Mouse (Mus musculus) liver, embryonic 14.5 days (tissue): Measurements from ENCODE around the gene Hist1h2bn. TPM values are rescaled to one million over a fixed set of nuclear protein-coding genes. Genes with fewer than 3 reads are reported as not detected.

Experiments used
- ATAC-seq: fragments of 200-750 bp; cut with Nextera tagmentation; 2 replicates; pipeline ENCODE4 v1.8.0; 2017; ENCODE audit warnings: moderate number of reproducible peaks, mild to moderate bottlenecking, moderate library complexity; ENCODE audit not compliant: insufficient read depth
- DNase-seq, 3 experiments: peaks; one replicate each; pipeline ENCODE4 v3.0.0-alpha.2; 2012 to 2013; ENCODE audit warnings: low read depth in 3 of 3, low spot score in 3 of 3
- H3K27ac ChIP-seq: fragments of 300-500 bp; sonication (generic); 2 replicates; pipeline ENCODE4 v1.5.1; 2014; ENCODE audit warnings: moderate library complexity, mild to moderate bottlenecking, control low read depth, inconsistent platforms
- H3K27me3 ChIP-seq: fragments of 300-500 bp; sonication (generic); 2 replicates; pipeline ENCODE4 v1.6.1; 2014; ENCODE audit warnings: mild to moderate bottlenecking, low read length, moderate library complexity; ENCODE audit not compliant: control insufficient read depth, insufficient read depth
- H3K36me3 ChIP-seq: fragments of 300-500 bp; sonication (generic); replicated peaks from 2 replicates; pipeline ENCODE4 v1.6.1; 2014; ENCODE audit warnings: low read depth; ENCODE audit not compliant: control insufficient read depth, insufficient read depth
- H3K4me1 ChIP-seq, 2 experiments: fragments of 200-500 bp in 1 of 2; fragments of 300-500 bp in 1 of 2; sonication (generic) in 1 of 2; replicated peaks; 2 replicates each; pipeline ENCODE4 v1.6.1; 2012 to 2014; ENCODE audit warnings: antibody characterized with exemption in 1 of 2, inconsistent platforms in 1 of 2, low read length in 1 of 2; ENCODE audit not compliant: control insufficient read depth in 2 of 2, insufficient read depth in 2 of 2
- H3K4me2 ChIP-seq: fragments of 300-500 bp; sonication (generic); 2 replicates; pipeline ENCODE4 v1.6.1; 2014; ENCODE audit warnings: low read depth, mild to moderate bottlenecking, control low read depth, moderate library complexity
- H3K4me3 ChIP-seq, 2 experiments: fragments of 200-500 bp in 1 of 2; fragments of 300-500 bp in 1 of 2; sonication (generic) in 1 of 2; 2 replicates each; pipeline ENCODE4 v1.5.1; 2012 to 2014; ENCODE audit warnings: low read depth in 2 of 2, low read length in 2 of 2, mild to moderate bottlenecking in 2 of 2, control low read depth in 1 of 2, inconsistent platforms in 1 of 2, moderate library complexity in 1 of 2; ENCODE audit not compliant: insufficient read depth in 1 of 2
- H3K9ac ChIP-seq: fragments of 300-500 bp; sonication (generic); replicated peaks from 2 replicates; pipeline ENCODE4 v1.6.1; 2014; ENCODE audit warnings: mild to moderate bottlenecking, control low read depth, moderate library complexity
- H3K9me3 ChIP-seq: fragments of 300-500 bp; sonication (generic); 2 replicates; pipeline ENCODE4 v1.6.1; 2016; ENCODE audit warnings: low read length, mixed read lengths; ENCODE audit not compliant: control insufficient read depth
- CTCF ChIP-seq: IDR thresholded peaks from 2 replicates; pipeline ENCODE4 v1.5.1; 2016; ENCODE audit warnings: antibody characterized with exemption, low read depth, control low read depth
- EP300 ChIP-seq: IDR thresholded peaks from 2 replicates; pipeline ENCODE4 v1.6.1; 2016; ENCODE audit warnings: antibody characterized with exemption, low read depth
- WGBS: fragments of 180-500 bp; shearing (Covaris S2); extraction: QIAGEN DNeasy Blood & Tissue Kit; methylation state at CpG from one replicate; pipeline ENCODE4 v1.1.7; 2014; ENCODE audit not compliant: insufficient replicate concordance; 5-methylcytosine and 5-hydroxymethylcytosine counted together
- polyA plus RNA-seq, 2 experiments: library from polyadenylated mRNA; depleted of rRNA in 1 of 2; stranded (reverse) in 1 of 2; unstranded in 1 of 2; fragments of >200 nt; fragmentation: Nextera tagmentation in 1 of 2; extraction: Ambion mirVana in 1 of 2; gene quantifications; 2 replicates each; pipeline versions ENCODE4 v1.2.1 to v1.2.3; 2012 to 2014

The Hist1h2bn gene
- polyA plus RNA-seq, 2 experiments: 5.4 to 25.2 TPM

DNA sequence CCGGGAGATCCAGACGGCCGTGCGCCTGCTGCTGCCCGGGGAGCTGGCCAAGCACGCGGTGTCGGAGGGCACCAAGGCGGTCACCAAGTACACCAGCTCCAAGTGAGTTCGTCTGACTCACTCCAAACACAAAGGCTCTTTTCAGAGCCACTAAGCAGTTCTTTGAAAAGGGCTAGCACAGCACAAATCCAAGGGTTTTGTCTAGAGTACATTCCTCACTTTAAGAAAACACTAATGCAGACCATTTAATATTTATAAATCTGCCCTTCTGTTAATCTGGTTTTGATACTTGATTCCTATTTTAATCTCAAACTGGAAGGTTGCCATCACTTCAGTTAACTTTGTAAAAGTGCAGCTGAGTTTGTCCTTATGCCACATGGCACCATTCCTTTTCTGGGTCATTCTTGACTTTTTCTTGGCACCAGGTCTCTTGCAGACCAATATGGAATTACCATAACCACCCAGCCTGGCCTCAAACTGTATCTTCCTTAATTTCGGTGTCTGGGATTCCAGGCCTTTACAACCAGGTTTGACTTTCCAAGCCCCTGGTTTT lies 31.5 kb upstream of the Hist1h2bn start:
- TF ChIP-seq EP300 (no peak; the same call in 1 of the 2 replicates), CTCF (no peak)
- ATAC-seq (peak; percentile 25), DNase-seq (no peak)
- Histone ChIP-seq H3K27ac (peak overlapping the region; percentile 98), H3K4me1 (peaks cover 11 to 14% of the 10 kb centered on the region in 2 experiments), H3K4me2 (peak overlapping the region; percentile 80), H3K36me3 (no peaks in the 10 kb centered on the region), H3K9ac (peak overlapping the region; percentile 88), H3K9me3 (no peaks in the 10 kb centered on the region), H3K27me3 (no peaks in the 10 kb centered on the region), H3K4me3 (peak overlapping the region; percentile 51 to 57)
- WGBS: 3% methylated on average over 11 of the region's 11 CpGs

DNA sequence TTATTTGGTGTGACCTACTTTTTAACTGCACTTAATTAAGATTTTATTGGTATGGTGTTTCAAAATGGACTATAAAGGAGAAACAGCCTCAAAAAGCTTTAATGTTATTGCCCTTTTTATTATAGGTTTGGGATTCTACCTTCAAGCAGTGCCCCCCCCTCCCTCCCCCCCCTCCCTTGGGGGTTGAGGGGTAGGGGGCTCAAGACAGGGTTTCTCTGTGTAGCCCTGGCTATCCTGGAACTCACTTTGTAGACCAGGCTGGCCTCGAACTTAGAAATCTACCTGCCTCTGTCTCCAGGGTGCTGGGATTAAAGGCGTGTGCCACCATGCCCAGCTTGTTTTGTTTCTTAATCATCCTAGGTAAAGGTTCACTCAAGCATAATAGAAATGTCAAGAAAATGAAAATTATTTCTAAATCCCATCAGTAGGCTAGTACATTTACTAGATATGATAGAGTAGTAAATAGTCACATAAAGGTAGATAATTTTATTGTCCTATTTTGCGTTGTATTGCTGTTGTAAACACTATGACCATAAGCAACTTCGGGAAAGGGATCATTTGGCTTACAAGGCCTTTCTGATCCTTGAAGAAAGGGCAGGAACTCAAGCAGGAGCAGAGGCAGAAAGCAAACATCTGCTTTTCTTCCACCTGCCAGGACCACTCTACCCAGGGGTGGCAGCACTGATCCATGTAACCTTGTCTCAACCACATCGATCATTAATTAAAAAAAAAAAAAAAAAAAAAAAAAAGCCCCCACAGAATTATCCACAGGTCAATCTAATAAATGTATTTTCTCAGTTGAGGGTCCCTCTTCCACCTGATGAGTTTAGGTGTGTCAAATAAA lies 30.7 kb upstream of the Hist1h2bn start:
- no peak for TF ChIP-seq EP300
- TF ChIP-seq CTCF: peak; percentile 34
- H3K9ac ChIP-seq: peak overlapping the region; percentile 88
- ATAC-seq (no peak), DNase-seq (no peak)
- H3K36me3 ChIP-seq: no peaks in the 10 kb centered on the region
- H3K4me3 ChIP-seq: peak overlapping the region; percentile 51 to 57; a peak in 3 of 4 replicates
- peak overlapping the region; percentile 80 for H3K4me2 ChIP-seq
- H3K4me1 ChIP-seq: peaks cover 11 to 14% of the 10 kb centered on the region in 2 experiments
- H3K9me3 ChIP-seq: no peaks in the 10 kb centered on the region
- peak overlapping the region; percentile 98 for H3K27ac ChIP-seq
- WGBS: 33% methylated on average over 5 of the region's 5 CpGs
- H3K27me3 ChIP-seq: no peaks in the 10 kb centered on the region

GRCm38 (mm10) chr13:21727948-21728572 lies 25.9 kb upstream of the Hist1h2bn start:
- Histone ChIP-seq H3K27ac (no peak overlapping the region), H3K4me1 (no peaks in the 10 kb centered on the region; a peak in 2 of 4 replicates), H3K27me3 (no peaks in the 10 kb centered on the region), H3K9ac (no peak overlapping the region), H3K4me2 (no peak overlapping the region), H3K9me3 (no peaks in the 10 kb centered on the region), H3K36me3 (no peaks in the 10 kb centered on the region), H3K4me3 (no peak overlapping the region)
- ATAC-seq (no peak), DNase-seq (no peak)
- WGBS: 31% methylated on average over 11 of the region's 11 CpGs
- TF ChIP-seq CTCF: no peak
- TF ChIP-seq EP300: 0 out of 2 replicates have a peak, but pooled peaks have one; percentile 13

DNA sequence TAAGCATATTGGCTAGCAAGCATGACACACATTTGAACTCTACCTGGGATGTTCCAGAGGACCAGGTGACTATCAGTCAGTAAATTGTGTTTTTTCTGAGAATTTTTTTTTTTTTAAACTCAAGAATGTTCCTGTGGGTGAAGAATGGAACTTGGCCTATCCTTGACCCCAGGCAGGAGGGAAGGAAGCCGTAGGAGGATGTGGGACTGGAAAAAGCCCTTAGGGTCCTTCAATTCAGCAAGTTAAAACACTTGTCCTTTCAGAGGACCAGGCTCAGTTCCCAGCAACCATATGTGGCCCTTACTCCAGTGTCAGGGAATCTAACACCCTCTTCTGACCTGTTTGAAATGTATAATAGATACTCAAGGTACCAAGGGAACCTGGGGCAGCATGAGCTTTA lies 24.4 kb upstream of the Hist1h2bn start:
- 69% methylated on average over 1 of the region's 1 CpGs for WGBS
- Histone ChIP-seq H3K9me3 (no peaks in the 10 kb centered on the region), H3K27me3 (no peaks in the 10 kb centered on the region), H3K4me1 (peaks cover 0 to 7% of the 10 kb centered on the region in 2 experiments; a peak in 3 of 4 replicates), H3K36me3 (no peaks in the 10 kb centered on the region), H3K27ac (no peak overlapping the region), H3K4me2 (no peak overlapping the region), H3K4me3 (no peak overlapping the region), H3K9ac (no peak overlapping the region)
- DNase-seq (no peak), ATAC-seq (no peak)
- TF ChIP-seq CTCF: no peak
- no peak for TF ChIP-seq EP300

DNA sequence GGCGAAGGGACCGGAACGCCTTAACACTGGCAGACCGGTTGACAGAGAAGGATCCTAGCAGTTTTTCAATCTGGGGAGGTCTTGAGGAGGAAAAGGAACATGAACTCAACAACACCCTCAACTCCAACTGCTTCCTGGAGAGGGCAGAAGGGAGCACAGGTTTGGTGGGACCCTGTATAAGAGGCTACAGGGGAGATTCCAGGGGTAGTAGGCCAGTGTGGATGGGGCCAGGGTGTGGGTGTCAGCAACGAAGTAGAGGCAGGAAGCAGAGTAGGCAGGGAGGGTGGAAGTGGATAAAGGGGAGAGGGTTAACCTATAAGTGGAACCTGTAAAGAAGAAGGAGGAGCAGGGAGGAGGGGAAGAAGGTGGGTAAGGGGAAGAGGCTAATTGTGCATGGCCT lies 20.5 kb upstream of the Hist1h2bn start:
- Histone ChIP-seq H3K9me3 (no peaks in the 10 kb centered on the region), H3K27ac (peak overlapping the region; percentile 92), H3K27me3 (no peaks in the 10 kb centered on the region), H3K36me3 (no peaks in the 10 kb centered on the region), H3K9ac (peak overlapping the region; percentile 90), H3K4me1 (peaks cover 0 to 7% of the 10 kb centered on the region in 2 experiments; a peak in 3 of 4 replicates), H3K4me3 (no peak overlapping the region), H3K4me2 (no peak overlapping the region; the same call in 1 of the 2 replicates)
- WGBS: 77% methylated on average over 5 of the region's 5 CpGs
- ATAC-seq (no peak), DNase-seq (no peak)
- TF ChIP-seq CTCF (peak; percentile 40), EP300 (no peak)
